Mouse (Mus musculus) lung, embryonic 14.5 days (tissue): ENCODE data around the gene Gm28230. TPM values are rescaled to one million over a fixed set of nuclear protein-coding genes. Genes with fewer than 3 reads are reported as not detected.

ENCODE experiments used
- ATAC-seq: fragments of 200-750 bp; cut with Nextera tagmentation; 2 replicates; pipeline ENCODE4 v1.8.0; 2017; ENCODE audit warnings: mild to moderate bottlenecking, moderate TSS enrichment, moderate library complexity; ENCODE audit not compliant: insufficient read depth
- DNase-seq: peaks from one replicate; pipeline ENCODE4 v3.0.0-alpha.2; 2015
- H3K27ac ChIP-seq: fragments of 300-500 bp; sonication (generic); 2 replicates; pipeline ENCODE4 v1.5.1; 2014; ENCODE audit warnings: low read depth, mild to moderate bottlenecking, moderate library complexity
- H3K27me3 ChIP-seq: fragments of 300-500 bp; sonication (generic); 2 replicates; pipeline ENCODE4 v1.6.1; 2014; ENCODE audit warnings: low read length, control low read depth; ENCODE audit not compliant: insufficient read depth
- H3K36me3 ChIP-seq: fragments of 300-500 bp; sonication (generic); 2 replicates; pipeline ENCODE4 v1.6.1; 2014; ENCODE audit warnings: control low read depth; ENCODE audit not compliant: insufficient read depth
- H3K4me1 ChIP-seq: fragments of 300-500 bp; sonication (generic); 2 replicates; pipeline ENCODE4 v1.6.1; 2014; ENCODE audit warnings: antibody characterized with exemption, control low read depth; ENCODE audit not compliant: insufficient read depth
- H3K4me2 ChIP-seq: fragments of 300-500 bp; sonication (generic); 2 replicates; pipeline ENCODE4 v1.6.1; 2014; ENCODE audit warnings: mild to moderate bottlenecking
- H3K4me3 ChIP-seq: fragments of 300-500 bp; sonication (generic); 2 replicates; pipeline ENCODE4 v1.5.1; 2014; ENCODE audit warnings: low read depth, low read length
- H3K9ac ChIP-seq: fragments of 300-500 bp; sonication (generic); 2 replicates; pipeline ENCODE4 v1.6.1; 2014
- H3K9me3 ChIP-seq: fragments of 300-500 bp; sonication (generic); 2 replicates; pipeline ENCODE4 v1.6.1; 2016; ENCODE audit warnings: low read depth, low read length, control low read depth
- CTCF ChIP-seq: IDR thresholded peaks from 2 replicates; pipeline ENCODE4 v1.5.1; 2016; ENCODE audit warnings: antibody characterized with exemption, low read depth
- WGBS: fragments of 180-500 bp; shearing (Covaris S2); extraction: QIAGEN DNeasy Blood & Tissue Kit; methylation state at CpG from one replicate; pipeline ENCODE4 v1.1.7; 2014; 5-methylcytosine and 5-hydroxymethylcytosine counted together
- polyA plus RNA-seq: library from polyadenylated mRNA; unstranded; fragments of >200 nt; fragmentation: Nextera tagmentation; extraction: Ambion mirVana; gene quantifications from 2 replicates; pipeline ENCODE4 v1.2.1, GENCODE M21; 2014

Gene Gm28230
- polyA plus RNA-seq, 1 experiment from 2014 or later = not detected

DNA sequence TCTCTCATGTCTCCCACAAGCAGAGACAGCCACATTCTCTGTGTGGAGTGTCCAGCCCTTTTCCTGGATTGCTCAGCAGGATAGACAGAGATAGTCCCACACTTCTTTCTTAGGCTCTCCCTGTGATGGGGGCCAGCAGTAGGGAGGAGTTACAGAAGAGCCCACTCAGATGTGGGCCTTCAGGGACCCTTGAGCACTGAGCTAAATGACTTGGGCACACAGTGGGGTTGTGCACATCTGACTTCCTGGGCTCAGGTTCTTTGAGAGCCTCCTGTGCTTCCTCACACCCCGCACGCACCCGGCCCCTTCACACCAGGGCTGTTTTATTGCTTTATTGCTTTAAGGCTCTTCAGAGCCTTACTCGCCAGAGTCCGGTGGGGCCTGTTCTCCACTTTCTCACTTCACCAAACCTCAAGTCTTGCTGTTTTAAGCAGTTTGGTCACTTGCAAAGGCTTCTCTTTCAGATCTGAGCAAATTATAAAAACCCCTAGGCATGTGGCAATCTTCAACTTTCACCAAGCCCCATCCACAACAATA is 5.5 kb upstream of the Gm28230 start:
- no peak overlapping the region for H3K9ac ChIP-seq
- 13% methylated on average over 5 of the region's 5 CpGs for WGBS
- DNase-seq (no peak), ATAC-seq (no peak)
- H3K27me3 ChIP-seq = peaks cover 96% of the 10 kb centered on the region
- no peaks in the 10 kb centered on the region for H3K36me3 ChIP-seq
- H3K4me1 ChIP-seq = no peaks in the 10 kb centered on the region
- no peak overlapping the region for H3K27ac ChIP-seq
- H3K4me2 ChIP-seq = no peak overlapping the region
- H3K9me3 ChIP-seq = no peaks in the 10 kb centered on the region
- no peak overlapping the region for H3K4me3 ChIP-seq
- TF ChIP-seq CTCF = no peak

DNA sequence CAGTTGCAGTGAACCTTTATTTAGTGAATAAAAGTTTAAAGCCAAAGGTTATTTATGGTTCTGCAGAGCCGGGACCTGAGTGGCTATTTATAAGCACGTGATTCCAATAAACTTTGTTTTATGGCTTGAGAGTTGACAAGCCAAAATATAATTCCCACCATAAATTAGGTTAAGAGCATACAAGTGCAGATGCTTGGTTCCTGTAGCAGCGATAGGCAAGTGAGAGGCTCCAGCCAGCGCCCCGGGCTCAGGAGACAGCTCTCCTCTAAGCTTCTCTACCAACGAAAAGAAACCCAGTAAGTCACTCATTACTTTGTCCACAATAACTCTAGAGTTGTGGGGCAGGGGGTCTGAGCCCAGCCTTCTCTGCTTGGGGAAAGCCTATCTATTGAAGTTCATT is 4.6 kb upstream of the Gm28230 start:
- Histone ChIP-seq H3K27ac (no peak overlapping the region), H3K9me3 (no peaks in the 10 kb centered on the region), H3K27me3 (peaks cover 96% of the 10 kb centered on the region), H3K36me3 (no peaks in the 10 kb centered on the region), H3K4me3 (no peak overlapping the region), H3K4me2 (no peak overlapping the region), H3K9ac (no peak overlapping the region), H3K4me1 (no peaks in the 10 kb centered on the region)
- no peak for TF ChIP-seq CTCF
- ATAC-seq = no peak
- DNase-seq = no peak
- WGBS = 12% methylated on average over 6 of the region's 6 CpGs

DNA sequence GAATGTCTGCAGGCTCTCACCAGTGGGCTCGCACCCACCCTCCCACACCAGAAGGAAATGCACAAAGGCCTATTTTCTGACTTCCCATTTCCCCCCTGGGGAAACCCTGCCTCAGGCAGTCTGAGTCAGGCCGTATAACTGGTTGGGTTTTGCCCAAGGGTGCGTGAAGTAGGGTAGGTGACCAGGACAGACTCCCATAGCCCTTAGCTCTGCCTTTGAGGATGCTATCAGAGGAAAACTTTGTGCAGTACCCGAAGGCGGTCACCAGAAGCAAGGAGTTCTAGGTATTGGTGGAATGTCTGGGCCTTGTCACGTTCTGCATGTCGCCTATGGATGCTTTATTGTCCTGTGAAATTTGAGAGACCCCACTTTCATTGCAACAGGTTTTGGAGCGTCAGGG is 3.6 kb upstream of the Gm28230 start:
- no peak for ATAC-seq
- TF ChIP-seq CTCF = no peak
- Histone ChIP-seq H3K36me3 (no peaks in the 10 kb centered on the region), H3K4me3 (no peak overlapping the region), H3K27me3 (peaks cover 96% of the 10 kb centered on the region), H3K4me1 (no peaks in the 10 kb centered on the region), H3K9ac (no peak overlapping the region), H3K27ac (no peak overlapping the region), H3K4me2 (no peak overlapping the region), H3K9me3 (no peaks in the 10 kb centered on the region)
- DNase-seq = no peak
- 10% methylated on average over 8 of the region's 8 CpGs for WGBS

DNA sequence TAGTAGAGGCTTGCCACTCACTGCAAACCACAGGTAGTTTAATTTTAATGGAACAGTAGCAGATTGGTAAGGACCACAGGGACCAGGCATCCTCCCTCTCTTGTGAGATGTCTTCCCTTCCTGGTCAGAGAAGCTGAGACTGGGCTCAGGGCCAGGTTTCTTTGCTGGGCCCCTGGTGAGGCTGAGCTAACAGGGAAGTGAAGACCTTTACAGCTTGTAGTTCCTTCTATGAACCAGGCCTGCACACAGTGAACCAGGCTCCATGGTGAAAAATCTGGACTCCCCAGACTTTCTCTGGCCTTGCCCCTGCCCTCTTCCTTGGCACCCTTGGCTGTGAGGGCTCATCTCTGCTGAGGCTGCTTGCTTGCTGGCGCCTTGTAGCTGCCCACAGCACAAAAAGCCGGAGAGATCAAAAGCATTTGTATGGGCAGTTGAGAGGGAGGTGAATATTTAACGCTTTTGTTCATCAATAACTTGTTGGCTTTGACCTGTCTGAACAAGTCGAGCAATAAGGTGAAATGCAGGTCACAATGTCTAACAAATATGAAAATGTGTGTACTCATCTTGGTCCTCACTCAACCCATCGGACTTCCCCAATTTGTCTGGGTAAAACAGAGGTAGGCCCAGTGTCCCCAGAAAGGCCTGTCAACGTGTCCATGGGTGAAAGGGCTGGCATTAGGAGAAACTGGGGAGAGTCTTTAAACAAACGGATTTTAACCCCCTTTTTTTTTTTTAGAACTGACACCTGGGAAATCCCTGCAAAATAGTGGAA is 2.1 kb upstream of the Gm28230 start:
- Histone ChIP-seq H3K27ac (no peak overlapping the region), H3K36me3 (no peaks in the 10 kb centered on the region), H3K4me2 (no peak overlapping the region), H3K4me1 (no peaks in the 10 kb centered on the region), H3K9ac (no peak overlapping the region), H3K27me3 (peaks cover 100% of the 10 kb centered on the region), H3K9me3 (no peaks in the 10 kb centered on the region), H3K4me3 (no peak overlapping the region)
- ATAC-seq = no peak
- WGBS = 24% methylated on average over 7 of the region's 7 CpGs
- DNase-seq = peak; percentile 65
- no peak for TF ChIP-seq CTCF

DNA sequence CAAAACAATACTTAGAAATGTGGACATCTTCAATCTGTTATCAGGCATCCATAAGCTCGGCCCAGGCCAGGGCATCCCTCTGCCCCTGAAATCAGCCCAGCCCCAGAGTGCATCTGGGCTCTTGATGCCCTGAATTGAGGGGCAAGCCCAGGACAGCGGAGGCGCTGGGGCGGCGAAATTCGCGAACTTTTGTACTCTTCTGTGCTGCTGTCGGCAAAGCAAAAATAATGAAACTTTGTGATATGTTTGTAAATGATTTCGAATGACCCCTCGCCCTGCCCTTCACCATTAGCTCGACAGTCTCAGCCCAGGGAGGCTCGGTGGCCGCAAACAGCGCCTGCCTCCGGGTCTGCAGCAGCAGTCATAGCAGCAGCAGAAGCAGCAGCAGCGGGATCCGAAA is 1.4 kb upstream of the Gm28230 start:
- WGBS = 5% methylated on average over 17 of the region's 17 CpGs
- Histone ChIP-seq H3K4me2 (no peak overlapping the region), H3K4me1 (no peaks in the 10 kb centered on the region), H3K9ac (no peak overlapping the region), H3K9me3 (no peaks in the 10 kb centered on the region), H3K27ac (no peak overlapping the region), H3K27me3 (peaks cover 99% of the 10 kb centered on the region), H3K36me3 (no peaks in the 10 kb centered on the region), H3K4me3 (no peak overlapping the region)
- ATAC-seq (no peak), DNase-seq (no peak)
- TF ChIP-seq CTCF = no peak

DNA sequence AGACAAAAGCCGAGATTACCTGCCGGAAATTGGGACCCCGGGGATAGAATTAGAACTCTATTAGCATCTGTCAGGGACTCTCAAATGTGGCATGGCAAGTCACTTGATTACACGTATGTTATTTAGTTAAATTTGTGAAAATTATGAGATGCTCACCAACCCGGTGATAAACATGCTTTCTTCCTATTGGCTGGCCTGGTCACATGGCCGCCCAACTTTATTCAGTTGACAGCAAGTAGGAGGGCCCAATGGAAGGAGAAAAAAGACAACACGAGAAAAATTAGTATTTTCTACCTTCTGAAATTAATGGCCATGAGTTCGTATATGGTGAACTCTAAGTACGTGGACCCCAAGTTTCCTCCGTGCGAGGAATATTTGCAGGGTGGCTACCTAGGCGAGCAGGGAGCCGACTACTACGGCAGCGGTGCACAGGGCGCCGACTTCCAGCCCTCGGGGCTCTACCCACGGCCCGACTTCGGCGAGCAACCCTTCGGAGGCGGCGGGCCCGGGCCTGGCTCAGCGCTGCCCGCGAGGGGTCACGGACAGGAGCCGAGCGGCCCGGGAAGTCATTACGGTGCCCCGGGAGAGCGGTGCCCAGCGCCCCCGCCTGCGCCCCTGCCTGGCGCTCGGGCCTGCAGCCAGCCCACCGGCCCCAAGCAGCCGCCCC is 578 bp downstream of the Gm28230 start:
- 2% methylated on average over 43 of the region's 43 CpGs for WGBS
- Histone ChIP-seq H3K36me3 (no peaks in the 10 kb centered on the region), H3K27ac (no peak overlapping the region), H3K9ac (no peak overlapping the region), H3K4me2 (peak overlapping the region; percentile 34), H3K9me3 (no peaks in the 10 kb centered on the region), H3K4me3 (peak overlapping the region; percentile 21), H3K4me1 (no peaks in the 10 kb centered on the region), H3K27me3 (peaks cover 99% of the 10 kb centered on the region)
- TF ChIP-seq CTCF = no peak
- no peak for ATAC-seq
- no peak for DNase-seq

DNA sequence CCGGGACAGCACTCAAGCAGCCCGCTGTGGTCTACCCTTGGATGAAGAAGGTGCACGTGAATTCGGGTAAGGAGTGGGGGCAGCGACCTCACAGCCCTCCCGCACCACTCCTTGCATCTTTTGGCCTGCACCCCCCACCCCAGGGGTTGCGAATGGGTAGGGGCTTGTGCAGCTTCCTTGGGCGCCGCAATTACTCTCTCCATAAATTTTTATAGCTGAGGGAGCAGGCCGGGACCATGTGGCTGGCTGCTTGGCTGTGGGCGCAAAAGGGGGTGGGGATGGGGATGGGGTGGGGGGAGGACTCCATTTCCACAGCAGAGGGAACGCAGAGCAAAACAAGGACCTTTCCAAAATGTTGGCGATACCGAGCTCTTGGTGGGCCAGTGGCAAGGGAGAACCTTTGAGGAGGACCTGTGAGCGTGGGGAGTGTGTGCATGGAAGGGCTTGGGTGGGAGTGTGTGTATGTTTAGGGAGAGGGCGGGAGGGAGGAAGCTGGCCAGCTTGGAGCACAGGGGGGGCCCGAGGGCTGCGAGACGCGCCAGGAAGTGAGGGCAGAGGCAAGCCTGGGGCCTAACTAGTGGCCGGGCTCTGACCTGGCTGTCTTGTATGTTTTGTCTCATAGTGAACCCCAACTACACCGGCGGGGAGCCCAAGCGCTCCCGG is 1.2 kb downstream of the Gm28230 start:
- H3K4me2 ChIP-seq = peak overlapping the region; percentile 34
- WGBS = 2% methylated on average over 25 of the region's 25 CpGs
- no peak overlapping the region for H3K9ac ChIP-seq
- no peak; the same call in 1 of the 2 replicates for ATAC-seq
- H3K4me3 ChIP-seq = peak overlapping the region; percentile 21
- H3K27me3 ChIP-seq = peaks cover 99% of the 10 kb centered on the region
- H3K36me3 ChIP-seq = no peaks in the 10 kb centered on the region
- DNase-seq = no peak
- no peak overlapping the region for H3K27ac ChIP-seq
- H3K9me3 ChIP-seq = no peaks in the 10 kb centered on the region
- no peaks in the 10 kb centered on the region for H3K4me1 ChIP-seq
- TF ChIP-seq CTCF = no peak
